Mouse (Mus musculus) CH12.LX (cell line): ENCODE measurements around the gene Mcrs1.

Source experiments
- BHLHE40 ChIP-seq: IDR thresholded peaks from 2 replicates; pipeline ENCODE4 v1.6.1; 2011; ENCODE audit warnings: mild to moderate bottlenecking, low read depth, low read length, improper control_type of control experiment
- CTCF ChIP-seq, 2 experiments: IDR thresholded peaks in 1 of 2; conservative IDR thresholded peaks in 1 of 2; 2 replicates each; pipeline ENCODE4 v1.5.1; 2011 to 2012; ENCODE audit warnings: low read depth in 2 of 2, low read length in 2 of 2, improper control_type of control experiment in 1 of 2, inconsistent platforms in 1 of 2, mild to moderate bottlenecking in 1 of 2, moderate library complexity in 1 of 2
- E2F4 ChIP-seq: IDR thresholded peaks from 2 replicates; pipeline ENCODE4 v1.6.1; 2011; ENCODE audit warnings: low read depth, low read length, improper control_type of control experiment; ENCODE audit not compliant: insufficient replicate concordance
- EP300 ChIP-seq: IDR thresholded peaks from 2 replicates; pipeline ENCODE4 v1.6.1; 2011; ENCODE audit warnings: low read length, improper control_type of control experiment
- HCFC1 ChIP-seq: IDR thresholded peaks from 2 replicates; pipeline ENCODE4 v1.6.1; 2012; ENCODE audit warnings: low read depth, mild to moderate bottlenecking, inconsistent platforms, low read length, improper control_type of control experiment
- MAFK ChIP-seq: IDR thresholded peaks from 2 replicates; pipeline ENCODE4 v1.6.1; 2011; ENCODE audit warnings: low read length, improper control_type of control experiment; ENCODE audit not compliant: insufficient replicate concordance
- POLR2A ChIP-seq: IDR thresholded peaks from 2 replicates; pipeline ENCODE4 v1.6.1; 2011; ENCODE audit warnings: low read depth, mild to moderate bottlenecking, improper control_type of control experiment, low read length
- POLR2AphosphoS2 ChIP-seq: IDR thresholded peaks from 2 replicates; pipeline ENCODE4 v1.6.1; 2011; ENCODE audit warnings: low read depth, low read length, improper control_type of control experiment
- RCOR1 ChIP-seq: conservative IDR thresholded peaks from 2 replicates; pipeline ENCODE4 v1.6.1; 2012; ENCODE audit warnings: low read depth, mild to moderate bottlenecking, inconsistent platforms, low read length, improper control_type of control experiment
- SIN3A ChIP-seq: IDR thresholded peaks from 2 replicates; pipeline ENCODE4 v1.6.1; 2012; ENCODE audit warnings: low read length, improper control_type of control experiment, inconsistent platforms
- ZC3H11A ChIP-seq: IDR thresholded peaks from 2 replicates; pipeline ENCODE4 v1.6.1; 2012; ENCODE audit warnings: low read depth, mild to moderate bottlenecking, inconsistent platforms, low read length, improper control_type of control experiment

DNA sequence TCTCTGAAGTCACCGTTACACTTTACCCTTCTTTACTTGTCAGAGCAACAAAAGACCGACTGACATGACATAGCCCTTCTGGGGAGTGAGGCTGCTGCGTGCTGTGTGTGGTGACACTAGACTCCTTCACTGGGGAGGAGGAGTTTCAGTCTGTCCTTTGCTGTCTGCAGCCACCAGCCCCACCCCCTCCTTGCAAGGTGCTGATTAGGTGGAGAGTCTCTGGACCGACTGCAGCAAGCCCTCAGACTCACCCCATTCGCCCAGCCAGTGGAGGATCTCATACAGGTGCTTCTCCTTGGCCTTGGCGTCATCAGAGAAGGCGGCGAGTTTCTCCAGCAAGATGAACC, 33.4 kb upstream of the Mcrs1 start:
- TF ChIP-seq HCFC1 (no peak), EP300 (no peak), CTCF (conservative IDR thresholded peaks at IDR 0.05 in 1 of 2, IDR thresholded peaks at IDR 0.05 in 1 of 2; ENCODE audit: low read depth in 2 of 2, low read length in 2 of 2) (no peak), POLR2A (no peak), SIN3A (no peak), POLR2AphosphoS2 (no peak), ZC3H11A (no peak), MAFK (no peak), RCOR1 (no peak), E2F4 (no peak), BHLHE40 (no peak)
